Mouse (Mus musculus) CH12.LX (cell line): ENCODE results near the gene Hnrnpa3.

ENCODE experiments used
- CHD2 ChIP-seq: IDR thresholded peaks from 2 replicates; pipeline ENCODE4 v1.6.1; 2011; ENCODE audit warnings: low read length, improper control_type of control experiment
- MAX ChIP-seq: IDR thresholded peaks from 2 replicates; pipeline ENCODE4 v1.6.1; 2011; ENCODE audit warnings: low read length, improper control_type of control experiment
- MYC ChIP-seq: IDR thresholded peaks from 2 replicates; pipeline ENCODE4 v1.6.1; 2011; ENCODE audit warnings: low read depth, mild to moderate bottlenecking, improper control_type of control experiment, low read length
- POLR2A ChIP-seq: IDR thresholded peaks from 2 replicates; pipeline ENCODE4 v1.6.1; 2011; ENCODE audit warnings: low read depth, mild to moderate bottlenecking, improper control_type of control experiment, low read length
- RCOR1 ChIP-seq: conservative IDR thresholded peaks from 2 replicates; pipeline ENCODE4 v1.6.1; 2012; ENCODE audit warnings: low read depth, mild to moderate bottlenecking, inconsistent platforms, low read length, improper control_type of control experiment

GRCm38 (mm10) chr2:75661106-75661505 lies 2.0 kb downstream of the Hnrnpa3 start:
- no peak for TF ChIP-seq POLR2A
- TF ChIP-seq RCOR1: no peak
- TF ChIP-seq CHD2: no peak
- TF ChIP-seq MYC: no peak
- TF ChIP-seq MAX: no peak
